Mouse (Mus musculus): Measurements from ENCODE around the gene Fez2.

The Fez2 gene

GRCm38 (mm10) chr17:78417381-78418281 lies at the start of gene Fez2:
TSS of gene Fez2 (minus strand) at chr17:78418152.
- DNase-seq: peak; percentile 87

GRCm38 (mm10) chr17:78465500-78465899 lies 47.5 kb upstream of the Fez2 start:
- no peak for DNase-seq

GRCm38 (mm10) chr17:78465071-78465470 lies 47.1 kb upstream of the Fez2 start:
- DNase-seq: no peak

GRCm38 (mm10) chr17:78460140-78460539 lies 42.2 kb upstream of the Fez2 start:
- DNase-seq: no peak

GRCm38 (mm10) chr17:78455556-78455955 lies 37.6 kb upstream of the Fez2 start:
- DNase-seq: no peak

- peak; percentile 78 for DNase-seq
Measured at GRCm38 (mm10) chr17:78455114-78455513, 37.2 kb upstream of the Fez2 start.

GRCm38 (mm10) chr17:78454189-78454977 lies 36.4 kb upstream of the Fez2 start:
- DNase-seq: peak; percentile 31

GRCm38 (mm10) chr17:78453529-78453928 lies 35.6 kb upstream of the Fez2 start:
- DNase-seq: no peak

- no peak for DNase-seq
Measured at GRCm38 (mm10) chr17:78451886-78452285, 33.9 kb upstream of the Fez2 start.

GRCm38 (mm10) chr17:78451332-78451793 lies 33.4 kb upstream of the Fez2 start:
- no peak for DNase-seq

GRCm38 (mm10) chr17:78449635-78450197 lies 31.8 kb upstream of the Fez2 start:
- no peak for DNase-seq

GRCm38 (mm10) chr17:78444826-78445225 lies 26.9 kb upstream of the Fez2 start:
- DNase-seq: no peak

GRCm38 (mm10) chr17:78440771-78441170 lies 22.8 kb upstream of the Fez2 start:
- no peak for DNase-seq

- no peak for DNase-seq
Measured at GRCm38 (mm10) chr17:78437161-78437560, 19.2 kb upstream of the Fez2 start.

- DNase-seq: no peak
Measured at GRCm38 (mm10) chr17:78435661-78436060, 17.7 kb upstream of the Fez2 start.

- peak; percentile 45 for DNase-seq
Measured at GRCm38 (mm10) chr17:78434746-78435145, 16.8 kb upstream of the Fez2 start.

- no peak for DNase-seq
Measured at GRCm38 (mm10) chr17:78430374-78430773, 12.4 kb upstream of the Fez2 start.

GRCm38 (mm10) chr17:78429051-78429450 lies 11.1 kb upstream of the Fez2 start:
- no peak for DNase-seq

GRCm38 (mm10) chr17:78425026-78425425 lies 7.1 kb upstream of the Fez2 start:
- no peak for DNase-seq

GRCm38 (mm10) chr17:78419216-78419615 lies 1.3 kb upstream of the Fez2 start:
- DNase-seq: no peak

GRCm38 (mm10) chr17:78415255-78415654 lies 2.7 kb downstream of the Fez2 start:
- DNase-seq: no peak

GRCm38 (mm10) chr17:78409900-78410299 lies 8.1 kb downstream of the Fez2 start:
- DNase-seq: no peak

- no peak for DNase-seq
Measured at GRCm38 (mm10) chr17:78408386-78408785, 9.6 kb downstream of the Fez2 start.
